Comparison of ENCODE assay signal across 8 mouse cellular contexts in the genomic region with DNA sequence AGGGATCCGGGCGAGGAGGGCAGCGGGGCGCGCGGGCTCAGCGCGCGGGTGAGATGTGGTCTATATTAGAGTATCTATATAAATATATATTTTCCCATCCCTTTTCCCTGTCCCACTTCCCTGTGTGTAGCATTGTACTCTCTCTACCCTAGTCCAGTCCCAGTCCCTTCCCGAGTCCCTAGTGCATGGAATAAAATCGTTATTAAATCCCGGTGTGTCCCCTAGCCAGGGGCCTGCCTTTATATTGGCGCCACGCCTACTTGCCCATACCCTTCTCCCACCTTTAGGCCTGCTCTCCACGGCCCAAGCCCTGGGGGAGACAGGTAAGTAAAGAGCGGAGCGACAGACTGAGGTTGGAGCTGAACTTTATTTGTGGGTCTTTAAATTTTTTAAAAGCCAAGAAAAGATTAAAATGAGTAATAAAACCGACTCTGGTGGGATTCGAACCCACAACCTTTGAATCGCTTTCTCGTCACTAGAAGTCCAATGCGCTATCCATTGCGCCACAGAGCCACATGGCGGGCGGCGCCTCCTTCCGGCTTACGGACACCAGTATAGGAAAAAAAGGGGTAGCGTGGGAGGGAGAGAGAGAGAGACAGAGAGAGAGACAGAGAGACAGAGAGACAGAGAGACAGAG. TPM values are rescaled to one million over a fixed set of nuclear protein-coding genes. Genes with fewer than 3 reads are reported as not detected.
DNase-seq lines count a peak whose midpoint lies in the region; ATAC-seq and TF ChIP-seq lines count a peak whose summit lies in the region.

No protein-coding gene starts in this region.

- H3K27ac ChIP-seq in MEL (ENCODE audit: control insufficient read depth, low read depth, low read length) = no peak overlapping the region
- H3K27ac ChIP-seq in forebrain, embryonic 16.5 days (ENCODE audit: low read length) = peak overlapping the region; percentile 71
- H3K27ac ChIP-seq in hindbrain, embryonic 11.5 days (ENCODE audit: low read depth, low read length) = 0 out of 2 replicates have a peak overlapping the region, but pooled peaks have one; percentile 1
- H3K27ac ChIP-seq in lung, embryonic 16.5 days (ENCODE audit: low read length) = peak overlapping the region; percentile 96

- no peak for TF ChIP-seq EP300 in MEL (IDR thresholded peaks at IDR 0.05; ENCODE audit: low read depth in 1 of 2, low read length in 2 of 2)

- peak overlapping the region; percentile 76 for H3K4me2 ChIP-seq in forebrain, embryonic 16.5 days (ENCODE audit: low read length)
- H3K4me2 ChIP-seq in hindbrain, embryonic 11.5 days (replicated peaks; ENCODE audit: low read depth, low read length) = peak overlapping the region; percentile 97
- peak overlapping the region; percentile 95 for H3K4me2 ChIP-seq in lung, embryonic 16.5 days (ENCODE audit: low read depth, low read length)

- under 1% methylated on average over 29 of the region's 29 CpGs for WGBS in forebrain, embryonic 16.5 days
- 0% methylated on average over 29 of the region's 29 CpGs for WGBS in hindbrain, embryonic 11.5 days
- WGBS in lung, embryonic 16.5 days = under 1% methylated on average over 29 of the region's 29 CpGs

- H3K36me3 ChIP-seq in MEL (ENCODE audit: control insufficient read depth in 1 of 2, insufficient read depth in 2 of 2, low read length in 2 of 2) = no peaks in the 10 kb centered on the region
- no peaks in the 10 kb centered on the region for H3K36me3 ChIP-seq in forebrain, embryonic 16.5 days (ENCODE audit: control insufficient read depth, insufficient read depth)
- H3K36me3 ChIP-seq in hindbrain, embryonic 11.5 days (ENCODE audit: control insufficient read depth, insufficient read depth, low read length) = no peaks in the 10 kb centered on the region
- H3K36me3 ChIP-seq in lung, embryonic 16.5 days (ENCODE audit: control insufficient read depth, insufficient read depth, low read length) = no peaks in the 10 kb centered on the region

- no peak for TF ChIP-seq POLR2A in MEL (IDR thresholded peaks at IDR 0.05; ENCODE audit: control insufficient read depth in 1 of 2, insufficient read depth in 1 of 2, low read depth in 1 of 2, low read length in 2 of 2, poor library complexity in 1 of 2)

- peak in 1 of 3 experiments; percentile 37; a peak in 3 of 6 replicates for TF ChIP-seq CTCF in MEL (IDR thresholded peaks at IDR 0.05 in 2 of 3, conservative IDR thresholded peaks at IDR 0.05 in 1 of 3; ENCODE audit: control insufficient read depth in 1 of 3, insufficient read depth in 1 of 3, low read depth in 2 of 3, low read length in 3 of 3, poor library complexity in 1 of 3, severe bottlenecking in 1 of 3)

- TF ChIP-seq RAD21 in MEL (IDR thresholded peaks at IDR 0.05; ENCODE audit: low read depth, low read length) = no peak

- no peaks in the 10 kb centered on the region for H3K9me3 ChIP-seq in MEL (replicated peaks; ENCODE audit: insufficient read depth, low read length)
- H3K9me3 ChIP-seq in forebrain, embryonic 16.5 days (ENCODE audit: control insufficient read depth, low read length) = no peaks in the 10 kb centered on the region
- no peaks in the 10 kb centered on the region for H3K9me3 ChIP-seq in hindbrain, embryonic 11.5 days (ENCODE audit: control insufficient read depth, low read length)
- H3K9me3 ChIP-seq in lung, embryonic 16.5 days (ENCODE audit: control insufficient read depth, low read length) = no peaks in the 10 kb centered on the region

- peak; percentile 96 for DNase-seq in MEL (ENCODE audit: low read depth, low spot score)
- DNase-seq in cerebellum, adult 11-12 months = peak; percentile 93
- DNase-seq in hindbrain, embryonic 11.5 days (ENCODE audit: low spot score) = peak; percentile 97
- peak; percentile 94 for DNase-seq in layer of hippocampus, adult 9-11 months
- peak; percentile 85 for DNase-seq in ovary, postnatal 36 days (ENCODE audit: low spot score)
- peak; percentile 88 for DNase-seq in thymus, postnatal 25 days

- H3K9ac ChIP-seq in MEL (ENCODE audit: control insufficient read depth, low read depth, low read length, poor library complexity, severe bottlenecking) = peak overlapping the region; percentile 60
- H3K9ac ChIP-seq in forebrain, embryonic 16.5 days (replicated peaks; ENCODE audit: low read depth, low read length) = peak overlapping the region; percentile 74
- H3K9ac ChIP-seq in hindbrain, embryonic 11.5 days (ENCODE audit: low read depth, low read length) = peak overlapping the region; percentile 61
- peak overlapping the region; percentile 81 for H3K9ac ChIP-seq in lung, embryonic 16.5 days (ENCODE audit: low read length)

- peak overlapping the region; percentile 41 to 88 for H3K4me3 ChIP-seq in MEL (ENCODE audit: control insufficient read depth in 1 of 2, insufficient read depth in 1 of 2, low read depth in 2 of 2, low read length in 2 of 2)
- peak overlapping the region; percentile 80 for H3K4me3 ChIP-seq in forebrain, embryonic 16.5 days (replicated peaks; ENCODE audit: low read length)
- peak overlapping the region; percentile 78 for H3K4me3 ChIP-seq in hindbrain, embryonic 11.5 days (ENCODE audit: low read depth, low read length)
- H3K4me3 ChIP-seq in lung, embryonic 16.5 days (ENCODE audit: low read length) = peak overlapping the region; percentile 68

- no peaks in the 10 kb centered on the region; the same call in 1 of the 2 replicates for H3K79me2 ChIP-seq in MEL (ENCODE audit: control insufficient read depth, insufficient read depth, low read length, poor library complexity)

- no peaks in the 10 kb centered on the region for H3K27me3 ChIP-seq in MEL (ENCODE audit: control insufficient read depth in 1 of 2, insufficient read depth in 2 of 2, low read length in 2 of 2)
- H3K27me3 ChIP-seq in forebrain, embryonic 16.5 days (replicated peaks; ENCODE audit: control insufficient read depth, insufficient read depth, low read length) = peaks cover 4% of the 10 kb centered on the region; the same call in 1 of the 2 replicates
- H3K27me3 ChIP-seq in hindbrain, embryonic 11.5 days (ENCODE audit: control insufficient read depth, insufficient read depth, low read length) = peaks cover 20% of the 10 kb centered on the region
- H3K27me3 ChIP-seq in lung, embryonic 16.5 days (ENCODE audit: control insufficient read depth, insufficient read depth, low read depth, low read length) = no peaks in the 10 kb centered on the region

- H3K4me1 ChIP-seq in MEL (ENCODE audit: control insufficient read depth in 1 of 2, insufficient read depth in 2 of 2, low read length in 2 of 2) = peaks cover 0 to 9% of the 10 kb centered on the region in 2 experiments; a peak in 2 of 4 replicates
- peaks cover 35% of the 10 kb centered on the region for H3K4me1 ChIP-seq in forebrain, embryonic 16.5 days (replicated peaks; ENCODE audit: control insufficient read depth, insufficient read depth, low read length)
- peaks cover 19% of the 10 kb centered on the region for H3K4me1 ChIP-seq in hindbrain, embryonic 11.5 days (replicated peaks; ENCODE audit: control insufficient read depth, insufficient read depth, low read length)
- H3K4me1 ChIP-seq in lung, embryonic 16.5 days (replicated peaks; ENCODE audit: control insufficient read depth, insufficient read depth, low read length) = peaks cover 32% of the 10 kb centered on the region

- no peak; the same call in 1 of the 2 replicates for ATAC-seq in forebrain, embryonic 16.5 days
- peak; percentile 13; the same call in 1 of the 2 replicates for ATAC-seq in hindbrain, embryonic 11.5 days (ENCODE audit: low FRiP score)
- peak; percentile 4 for ATAC-seq in lung, embryonic 16.5 days (ENCODE audit: low read depth)

RNA-seq across cellular contexts. Expression of a gene that starts 0.8 kb away (rescaled TPM):
- total RNA-seq in MEL (2012; rRNA removed) = 0.08 TPM in 1 of 2 replicates, not detected in the other
- polyA plus RNA-seq in MEL (2012; ENCODE audit: insufficient read depth in 1 of 2, insufficient read length in 2 of 2, low read depth in 1 of 2, low replicate concordance in 2 of 2, missing spikeins in 1 of 2) = under 1 TPM in 1 of 2 experiments, not detected in 1; 0.26 TPM
- 0.39 and 0.71 TPM in 2 replicates for polyA plus RNA-seq in forebrain, embryonic 16.5 days (2015; fragmentation: Nextera tagmentation; extraction: Ambion mirVana)
- 0.21 TPM in 1 of 2 replicates, not detected in the other for polyA plus RNA-seq in hindbrain, embryonic 11.5 days (2014; fragmentation: Nextera tagmentation; extraction: Ambion mirVana)
- 0.36 and 0.44 TPM in 2 replicates for polyA plus RNA-seq in lung, embryonic 16.5 days (2015; fragmentation: Nextera tagmentation; extraction: Ambion mirVana)

RNA-seq across cellular contexts. Expression of a gene that starts 2.5 kb away (rescaled TPM):
- not detected in 2 replicates for total RNA-seq in MEL (2012; rRNA removed)
- polyA plus RNA-seq in MEL (2012; ENCODE audit: insufficient read depth in 1 of 2, insufficient read length in 2 of 2, low read depth in 1 of 2, low replicate concordance in 2 of 2, missing spikeins in 1 of 2) = under 1 TPM in 1 of 2 experiments, not detected in 1; 0.13 TPM
- polyA plus RNA-seq in forebrain, embryonic 16.5 days (2015; fragmentation: Nextera tagmentation; extraction: Ambion mirVana) = 2.8 and 3.5 TPM in 2 replicates
- 0.06 and 0.40 TPM in 2 replicates for polyA plus RNA-seq in hindbrain, embryonic 11.5 days (2014; fragmentation: Nextera tagmentation; extraction: Ambion mirVana)
- 0.24 and 0.31 TPM in 2 replicates for polyA plus RNA-seq in lung, embryonic 16.5 days (2015; fragmentation: Nextera tagmentation; extraction: Ambion mirVana)

RNA-seq across cellular contexts. Expression of a gene that starts 3.0 kb away (rescaled TPM):
- total RNA-seq in MEL (2012; rRNA removed) = 0.08 TPM in 1 of 2 replicates, not detected in the other
- polyA plus RNA-seq in MEL (2012; ENCODE audit: insufficient read depth in 1 of 2, insufficient read length in 2 of 2, low read depth in 1 of 2, low replicate concordance in 2 of 2, missing spikeins in 1 of 2) = 1 to 10 TPM in 1 of 2 experiments, not detected in 1; 1.4 TPM
- polyA plus RNA-seq in forebrain, embryonic 16.5 days (2015; fragmentation: Nextera tagmentation; extraction: Ambion mirVana) = 0.26 and 0.67 TPM in 2 replicates
- polyA plus RNA-seq in hindbrain, embryonic 11.5 days (2014; fragmentation: Nextera tagmentation; extraction: Ambion mirVana) = 0.19 and 0.29 TPM in 2 replicates
- 0.38 and 0.43 TPM in 2 replicates for polyA plus RNA-seq in lung, embryonic 16.5 days (2015; fragmentation: Nextera tagmentation; extraction: Ambion mirVana)

RNA-seq across cellular contexts. Expression of a gene that starts 28.2 kb away (rescaled TPM):
- 4.5 and 5.6 TPM in 2 replicates for total RNA-seq in MEL (2012; rRNA removed)
- polyA plus RNA-seq in MEL (2012; ENCODE audit: insufficient read depth in 1 of 2, insufficient read length in 2 of 2, low read depth in 1 of 2, low replicate concordance in 2 of 2, missing spikeins in 1 of 2) = 10 to 100 TPM in 1 of 2 experiments, not detected in 1; 34.9 TPM
- polyA plus RNA-seq in forebrain, embryonic 16.5 days (2015; fragmentation: Nextera tagmentation; extraction: Ambion mirVana) = 11.8 and 12.1 TPM in 2 replicates
- polyA plus RNA-seq in hindbrain, embryonic 11.5 days (2014; fragmentation: Nextera tagmentation; extraction: Ambion mirVana) = 5.6 and 7.4 TPM in 2 replicates
- 31.1 and 32.4 TPM in 2 replicates for polyA plus RNA-seq in lung, embryonic 16.5 days (2015; fragmentation: Nextera tagmentation; extraction: Ambion mirVana)

RNA-seq across cellular contexts. Expression of a gene that starts 33.6 kb away (rescaled TPM):
- not detected in 2 replicates for total RNA-seq in MEL (2012; rRNA removed)
- not detected for polyA plus RNA-seq in MEL (2012; ENCODE audit: insufficient read depth in 1 of 2, insufficient read length in 2 of 2, low read depth in 1 of 2, low replicate concordance in 2 of 2, missing spikeins in 1 of 2)
- 0.12 TPM in 1 of 2 replicates, not detected in the other for polyA plus RNA-seq in forebrain, embryonic 16.5 days (2015; fragmentation: Nextera tagmentation; extraction: Ambion mirVana)
- 0.06 and 0.20 TPM in 2 replicates for polyA plus RNA-seq in hindbrain, embryonic 11.5 days (2014; fragmentation: Nextera tagmentation; extraction: Ambion mirVana)
- polyA plus RNA-seq in lung, embryonic 16.5 days (2015; fragmentation: Nextera tagmentation; extraction: Ambion mirVana) = 0.33 TPM in 1 of 2 replicates, not detected in the other
